Mouse (Mus musculus) lung, adult 2 months (tissue): ENCODE measurements around the gene Patz1. TPM values are rescaled to one million over a fixed set of nuclear protein-coding genes. Genes with fewer than 3 reads are reported as not detected.

Experiments used
- DNase-seq: peaks from one replicate; pipeline ENCODE4 v3.0.0; 2022
- H3K4me1 ChIP-seq: fragments of 200-500 bp; 2 replicates; pipeline ENCODE4 v1.6.1; 2011; ENCODE audit warnings: low read length; ENCODE audit not compliant: control insufficient read depth, insufficient read depth
- H3K4me3 ChIP-seq: fragments of 200-500 bp; replicated peaks from 2 replicates; pipeline ENCODE3; 2011; ENCODE audit warnings: low read depth, mild to moderate bottlenecking, control low read depth, low read length; ENCODE audit errors: extremely low read depth
- CTCF ChIP-seq: fragments of 200-500 bp; IDR thresholded peaks from 2 replicates; pipeline ENCODE4 v1.5.1; 2011; ENCODE audit warnings: mild to moderate bottlenecking, low read length, control low read depth; ENCODE audit not compliant: insufficient read depth
- POLR2A ChIP-seq: fragments of 200-500 bp; IDR thresholded peaks from 2 replicates; pipeline ENCODE4 v1.6.1; 2011; ENCODE audit warnings: low read depth, mild to moderate bottlenecking, control low read depth, low read length, borderline replicate concordance; ENCODE audit errors: extremely low read depth
- WGBS: fragments of 180-500 bp; shearing (Covaris S2); methylation state at CpG from one replicate; pipeline ENCODE4 v1.1.7; 2018; 5-methylcytosine and 5-hydroxymethylcytosine counted together
- polyA plus RNA-seq: library from polyadenylated mRNA; depleted of rRNA; stranded (reverse); fragments of >200 nt; gene quantifications from 2 replicates; pipeline ENCODE4 v1.2.3, GENCODE M21; 2012; rRNA removed

Patz1 gene
- polyA plus RNA-seq, 1 experiment = 40.3 TPM

DNA sequence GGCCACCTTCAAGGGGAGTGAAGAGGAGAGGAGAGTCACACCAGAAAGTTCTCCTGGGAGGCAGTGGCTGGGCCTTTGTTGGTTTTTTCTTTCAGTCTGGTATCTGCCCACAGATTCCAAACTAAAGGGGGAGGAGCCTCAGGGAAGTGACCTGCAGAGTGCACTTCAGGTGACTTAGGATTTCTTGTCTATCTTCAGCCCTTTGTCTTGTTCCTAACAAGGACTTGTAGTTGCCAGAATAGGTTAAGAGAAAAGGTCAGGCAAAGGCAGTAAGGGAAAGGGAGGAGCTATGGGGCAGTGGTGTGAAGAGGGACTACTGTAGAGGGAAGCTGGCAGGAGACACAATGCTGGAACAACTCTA lies 59.1 kb downstream of the Patz1 start:
- H3K4me1 ChIP-seq = peaks cover 10% of the 10 kb centered on the region
- TF ChIP-seq POLR2A = no peak
- TF ChIP-seq CTCF = no peak
- no peak for DNase-seq

DNA sequence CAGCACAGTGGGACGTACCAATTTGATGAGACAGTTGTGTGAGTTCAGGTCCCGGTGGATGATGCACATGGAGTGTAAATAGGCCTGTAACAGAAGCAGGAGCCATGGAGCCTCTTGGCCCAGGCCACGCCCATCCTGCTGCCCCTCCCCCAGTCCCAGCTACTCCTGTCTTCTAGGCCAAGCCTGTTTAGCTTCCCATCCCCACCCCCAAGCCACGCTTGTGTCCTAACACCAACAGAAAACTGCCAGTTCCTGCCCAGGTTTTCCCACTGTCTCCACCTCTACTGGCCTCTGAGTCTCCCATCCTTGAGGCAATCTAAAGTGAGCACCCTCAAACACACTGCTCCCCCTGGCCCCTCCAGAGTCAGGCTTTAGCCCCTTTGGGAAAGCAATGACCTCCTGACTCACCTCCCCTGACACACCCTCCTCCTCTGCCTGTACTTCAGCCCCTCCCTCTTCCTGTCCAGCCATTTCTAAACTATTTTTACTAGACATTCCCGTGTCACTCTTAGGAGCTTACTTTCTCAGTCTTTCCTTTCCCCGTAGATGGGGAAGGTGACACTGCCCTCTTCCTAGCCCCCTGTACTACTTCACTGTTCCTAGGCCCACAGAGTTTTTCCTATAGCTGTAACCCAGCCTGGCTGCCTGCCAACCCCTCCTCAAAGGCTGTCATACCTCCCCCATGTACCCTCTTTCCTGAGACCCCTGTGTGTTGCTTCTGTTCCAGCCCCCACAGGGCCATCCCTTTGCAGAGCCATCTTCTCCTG lies 60.1 kb downstream of the Patz1 start:
- DNase-seq = no peak
- WGBS = 26% methylated on average over 6 of the region's 6 CpGs
- Histone ChIP-seq H3K4me3 (no peak overlapping the region), H3K4me1 (peaks cover 10% of the 10 kb centered on the region)
- TF ChIP-seq CTCF (no peak), POLR2A (no peak)

More for the DNA sequence above, 59.1 kb downstream of the Patz1 start:
- H3K4me3 ChIP-seq = no peak overlapping the region

- no peak for DNase-seq
- WGBS = 72% methylated on average over 4 of the region's 4 CpGs
- TF ChIP-seq POLR2A (no peak), CTCF (no peak)
- H3K4me3 ChIP-seq = no peak overlapping the region
- H3K4me1 ChIP-seq = peaks cover 10% of the 10 kb centered on the region
Observed at GRCm38 (mm10) chr11:3349343-3349695, 60.6 kb downstream of the Patz1 start.

DNA sequence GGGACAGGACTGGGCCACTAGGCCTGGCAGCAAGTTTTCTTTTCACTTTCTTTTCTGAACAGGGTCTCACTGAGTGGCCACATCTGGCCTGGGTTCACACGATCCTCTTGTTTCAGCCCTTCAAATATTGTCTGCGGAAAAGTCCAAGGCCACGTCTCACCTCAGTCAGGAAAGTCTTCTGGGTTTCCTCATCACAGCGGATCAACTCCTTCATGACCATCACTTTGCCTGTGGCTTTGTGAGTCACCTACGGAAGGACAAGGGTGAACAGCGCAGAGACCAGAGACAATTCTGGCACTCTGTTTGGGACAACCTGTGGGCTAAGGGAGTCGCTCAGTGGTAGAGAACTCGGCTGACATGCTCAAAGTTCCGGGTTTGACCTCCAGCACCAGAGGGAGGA lies 63.5 kb downstream of the Patz1 start:
- Histone ChIP-seq H3K4me1 (peaks cover 10% of the 10 kb centered on the region), H3K4me3 (no peak overlapping the region)
- 93% methylated on average over 9 of the region's 9 CpGs for WGBS
- no peak for DNase-seq
- TF ChIP-seq POLR2A = no peak

GRCm38 (mm10) chr11:3352990-3353585 lies 64.4 kb downstream of the Patz1 start:
- peaks cover 5% of the 10 kb centered on the region for H3K4me1 ChIP-seq
- no peak for TF ChIP-seq CTCF
- no peak for TF ChIP-seq POLR2A
- no peak for DNase-seq
- H3K4me3 ChIP-seq = no peak overlapping the region
- WGBS = 67% methylated on average over 18 of the region's 18 CpGs

Other genes with a start within 250 kb of the Patz1 start
- 25.1 and 25.2 TPM in 2 replicates for gene Sfi1, start 95.4 kb upstream of the Patz1 start, polyA plus RNA-seq
- gene Eif4enif1, start 86.5 kb upstream of the Patz1 start, polyA plus RNA-seq = 31.0 and 37.2 TPM in 2 replicates
- 20.1 and 21.5 TPM in 2 replicates for gene Drg1, start 22.5 kb upstream of the Patz1 start, polyA plus RNA-seq
- 23.2 and 38.3 TPM in 2 replicates for gene Pik3ip1, start 41.5 kb downstream of the Patz1 start, polyA plus RNA-seq
- 94.3 and 142 TPM in 2 replicates for gene Limk2, start 120.3 kb downstream of the Patz1 start, polyA plus RNA-seq
- 25.6 and 36.4 TPM in 2 replicates for gene Rnf185, start 163.5 kb downstream of the Patz1 start, polyA plus RNA-seq
- 0.50 and 3.1 TPM in 2 replicates for gene Pla2g3, start 199.4 kb downstream of the Patz1 start, polyA plus RNA-seq
- 2.3 and 2.7 TPM in 2 replicates for gene Inpp5j, start 215.9 kb downstream of the Patz1 start, polyA plus RNA-seq
- 111 and 138 TPM in 2 replicates for gene Selenom, start 225.8 kb downstream of the Patz1 start, polyA plus RNA-seq